Mouse (Mus musculus): ENCODE results near the gene Retreg3.

GRCm38 (mm10) chr11:101055418-101055817 lies 64.3 kb downstream of the Retreg3 start:
- TF ChIP-seq CTCF (IDR thresholded peaks at IDR 0.05; ENCODE audit: extremely low read depth, insufficient read length, insufficient replicate concordance, low read depth, low read length) (no peak), POLR2A (IDR thresholded peaks at IDR 0.05; ENCODE audit: low read depth, low read length) (no peak)
